Mouse (Mus musculus) kidney, postnatal 10 days (tissue): Measurements from ENCODE around the gene Ubp1.

Experiments
- DNase-seq: peaks from one replicate; pipeline ENCODE4 v3.0.0; 2021; ENCODE audit warnings: mixed read lengths

Ubp1 gene

GRCm38 (mm10) chr9:114019012-114019762, 88.5 kb downstream of the Ubp1 start:
- no peak for DNase-seq

- DNase-seq: no peak
Observed at GRCm38 (mm10) chr9:114022141-114022540, 91.4 kb downstream of the Ubp1 start.

- DNase-seq: no peak
Observed at GRCm38 (mm10) chr9:114025182-114025581, 94.4 kb downstream of the Ubp1 start.

- DNase-seq: no peak
Observed at GRCm38 (mm10) chr9:114025846-114026245, 95.1 kb downstream of the Ubp1 start.

- peak; percentile 83 for DNase-seq
Observed at GRCm38 (mm10) chr9:114026261-114026934, 95.7 kb downstream of the Ubp1 start.
